Mouse (Mus musculus) cerebellum, postnatal 10 days (tissue): ENCODE measurements at regions not wholly inside any gene's neighbourhood (a gene's known extent, or its start where the extent isn't known, plus 50 kb on each side); places are given as distances from the start of the nearest gene placed in this dataset.
A peak's percentile ranks its signal among the peaks of the same experiment; 100 is the strongest.

Experiments used
- DNase-seq, 2 experiments: peaks; one replicate each; pipeline ENCODE4 v3.0.0; 2021; ENCODE audit warnings: mixed read lengths in 2 of 2

- DNase-seq = no peak
These were observed 371.5 kb downstream of the Bckdhb start for GRCm38 (mm10) chr9:84296456-84296855.

- peak in 1 of 2 experiments; percentile 13 for DNase-seq
These were observed 379.5 kb downstream of the Bckdhb start for GRCm38 (mm10) chr9:84304398-84304797.

DNA sequence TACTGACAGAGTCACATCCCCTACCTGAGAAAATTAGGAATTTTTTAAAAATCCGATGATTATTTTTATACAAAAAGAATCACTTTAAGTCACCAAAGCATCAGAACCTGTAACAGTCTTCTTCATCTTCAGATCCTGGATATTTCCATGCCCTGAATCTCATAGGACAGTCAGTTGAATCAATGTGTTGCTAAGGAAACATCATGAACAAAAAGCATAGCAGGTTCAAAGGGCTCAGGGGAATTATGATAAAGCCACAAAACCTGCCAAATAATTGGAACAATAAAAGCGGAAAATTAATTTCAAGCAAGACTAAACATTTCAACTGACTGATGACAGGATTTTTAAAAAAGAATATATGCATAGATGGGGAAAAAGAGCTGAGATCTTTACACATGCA lies 393.9 kb downstream of the Bckdhb start:
- no peak for DNase-seq

DNA sequence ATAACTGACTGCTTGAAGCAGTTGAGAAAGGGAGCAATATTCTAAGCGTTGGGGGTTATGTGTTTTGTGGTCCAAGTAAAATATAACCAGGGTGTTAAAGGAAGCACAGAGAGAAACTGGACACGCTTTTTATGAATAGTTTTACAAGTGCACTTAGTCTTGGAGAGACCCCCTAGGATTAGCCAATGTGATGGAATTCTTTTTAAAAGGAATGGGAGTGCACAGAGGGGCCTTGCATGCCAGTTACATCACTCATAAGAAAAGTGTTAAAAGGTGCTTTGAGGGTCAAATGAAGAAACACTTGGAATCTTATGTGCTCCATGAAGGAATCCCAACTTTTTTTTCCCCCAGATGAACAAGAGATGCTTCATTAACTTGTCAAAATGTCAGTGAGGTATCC lies 394.4 kb downstream of the Bckdhb start:
- DNase-seq = no peak

GRCm38 (mm10) chr9:84323145-84323544 lies 398.2 kb downstream of the Bckdhb start:
- DNase-seq = peak; percentile 42 to 56

- peak; percentile 15 to 24 for DNase-seq
These were observed 406.2 kb downstream of the Bckdhb start for GRCm38 (mm10) chr9:84331083-84331602.

GRCm38 (mm10) chr9:84343435-84344095 lies 418.6 kb downstream of the Bckdhb start:
- DNase-seq = peak; percentile 89 to 93

- DNase-seq = peak in 1 of 2 experiments; percentile 6
These were observed 425.3 kb downstream of the Bckdhb start for GRCm38 (mm10) chr9:84350223-84350622.

DNA sequence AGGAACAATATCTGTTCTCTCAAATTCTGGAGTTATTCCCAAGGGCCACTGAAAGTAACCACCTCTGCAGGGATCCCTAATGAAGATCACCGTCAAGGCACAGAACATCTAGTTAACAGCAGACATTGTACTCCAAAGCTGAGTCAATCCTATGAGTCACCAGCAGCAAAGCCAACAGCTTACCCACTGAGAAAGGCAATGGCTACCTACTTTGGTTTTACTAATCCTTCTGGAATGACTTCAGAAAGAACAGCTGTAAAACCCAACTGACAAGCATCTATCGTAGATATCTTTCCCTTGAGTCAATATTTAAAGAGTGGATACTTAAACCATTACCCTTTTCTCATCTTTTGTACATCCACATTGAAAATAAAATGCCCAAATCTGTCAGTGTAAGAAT lies 429.5 kb downstream of the Bckdhb start:
- DNase-seq = no peak

- DNase-seq = peak in 1 of 2 experiments; percentile 24
These were observed 431.2 kb downstream of the Bckdhb start for GRCm38 (mm10) chr9:84356167-84356566.

DNA sequence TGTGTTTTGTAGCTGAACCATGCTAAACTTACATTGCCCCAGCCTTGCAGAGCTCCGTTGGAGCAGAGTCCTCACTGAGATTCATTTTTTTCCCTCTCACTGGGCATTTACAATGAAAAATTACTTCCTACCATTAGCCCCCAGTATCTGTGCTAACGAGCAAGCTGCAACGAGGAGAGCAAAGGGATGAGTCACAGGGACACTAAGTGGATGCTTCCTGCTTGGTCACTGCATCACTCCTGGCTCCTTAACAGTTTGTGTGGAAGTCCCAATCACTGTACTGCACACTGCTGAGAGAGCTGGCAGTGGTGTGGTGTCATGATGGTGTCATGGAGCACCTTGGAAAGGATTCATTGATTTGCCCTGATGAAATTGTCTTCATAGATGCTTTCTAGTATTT lies 434.9 kb downstream of the Bckdhb start:
- peak; percentile 28 to 39 for DNase-seq

DNA sequence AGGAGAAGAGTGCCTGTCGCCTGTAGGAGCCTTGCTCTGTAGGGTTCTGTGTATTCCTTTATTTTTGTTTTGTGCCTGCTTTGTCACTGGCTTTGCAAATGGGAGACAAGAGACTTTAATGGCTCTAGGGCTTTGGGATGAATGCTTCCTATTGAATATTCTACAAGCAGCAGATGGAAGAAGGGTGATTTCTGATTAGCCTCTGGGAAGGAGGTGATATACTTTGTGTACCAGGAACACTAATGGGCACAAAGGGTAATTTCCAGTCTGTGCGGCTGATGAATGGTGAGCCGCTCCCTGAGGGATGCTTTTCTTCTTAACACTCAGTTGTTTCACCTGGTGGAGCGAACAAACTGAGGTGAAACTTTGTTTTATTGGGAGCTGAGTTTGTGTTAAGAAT lies 435.5 kb downstream of the Bckdhb start:
- DNase-seq = no peak

GRCm38 (mm10) chr9:84363478-84363877 lies 438.5 kb downstream of the Bckdhb start:
- DNase-seq = peak; percentile 81 to 84

- DNase-seq = peak in 1 of 2 experiments; percentile 14
These were observed 444.3 kb downstream of the Bckdhb start for GRCm38 (mm10) chr9:84369200-84369599.

- no peak for DNase-seq
These were observed 445.3 kb downstream of the Bckdhb start for GRCm38 (mm10) chr9:84370260-84370659.

DNA sequence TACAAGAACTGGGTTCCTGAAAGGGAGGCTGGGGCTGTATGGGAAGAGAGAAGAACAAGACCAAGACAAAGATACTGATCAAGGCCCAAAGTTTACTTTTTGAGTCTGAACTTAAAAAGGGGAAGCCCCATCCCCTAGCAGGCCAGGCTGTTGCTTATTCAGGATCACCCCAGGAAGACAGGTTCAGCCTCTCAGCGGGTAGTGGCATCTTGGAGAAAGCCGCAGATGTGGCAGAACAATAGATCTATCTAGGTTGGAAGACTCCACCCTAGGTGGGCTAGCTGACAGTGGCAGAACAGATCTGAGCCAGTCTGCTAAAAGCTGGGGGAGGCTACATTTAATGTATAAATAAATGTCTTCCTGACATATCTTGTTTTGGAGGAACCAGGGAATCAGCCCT lies 450.8 kb downstream of the Bckdhb start:
- no peak for DNase-seq

DNA sequence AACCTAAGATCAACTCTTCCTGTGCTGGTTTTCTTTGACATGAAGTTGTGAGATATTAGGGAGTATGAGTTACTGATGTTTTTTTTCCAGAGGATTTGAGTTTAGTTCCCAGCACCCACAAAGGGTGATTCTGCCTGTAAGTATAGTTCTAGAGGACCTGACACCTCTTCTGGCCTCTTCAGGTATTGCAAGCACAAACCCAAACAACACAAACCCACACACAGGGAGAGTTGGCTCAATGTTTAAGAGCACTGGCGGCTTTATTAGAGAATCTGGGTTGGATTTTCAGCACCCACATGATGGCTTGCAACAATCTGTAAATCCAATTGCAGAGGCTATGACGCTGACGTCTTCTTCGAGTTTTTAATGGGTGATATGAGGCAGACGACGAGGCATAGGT lies 451.7 kb downstream of the Bckdhb start:
- DNase-seq = no peak

GRCm38 (mm10) chr9:84381942-84382341 lies 457.0 kb downstream of the Bckdhb start:
- DNase-seq = no peak

GRCm38 (mm10) chr9:84389831-84390230 lies 464.9 kb downstream of the Bckdhb start:
- DNase-seq = no peak

DNA sequence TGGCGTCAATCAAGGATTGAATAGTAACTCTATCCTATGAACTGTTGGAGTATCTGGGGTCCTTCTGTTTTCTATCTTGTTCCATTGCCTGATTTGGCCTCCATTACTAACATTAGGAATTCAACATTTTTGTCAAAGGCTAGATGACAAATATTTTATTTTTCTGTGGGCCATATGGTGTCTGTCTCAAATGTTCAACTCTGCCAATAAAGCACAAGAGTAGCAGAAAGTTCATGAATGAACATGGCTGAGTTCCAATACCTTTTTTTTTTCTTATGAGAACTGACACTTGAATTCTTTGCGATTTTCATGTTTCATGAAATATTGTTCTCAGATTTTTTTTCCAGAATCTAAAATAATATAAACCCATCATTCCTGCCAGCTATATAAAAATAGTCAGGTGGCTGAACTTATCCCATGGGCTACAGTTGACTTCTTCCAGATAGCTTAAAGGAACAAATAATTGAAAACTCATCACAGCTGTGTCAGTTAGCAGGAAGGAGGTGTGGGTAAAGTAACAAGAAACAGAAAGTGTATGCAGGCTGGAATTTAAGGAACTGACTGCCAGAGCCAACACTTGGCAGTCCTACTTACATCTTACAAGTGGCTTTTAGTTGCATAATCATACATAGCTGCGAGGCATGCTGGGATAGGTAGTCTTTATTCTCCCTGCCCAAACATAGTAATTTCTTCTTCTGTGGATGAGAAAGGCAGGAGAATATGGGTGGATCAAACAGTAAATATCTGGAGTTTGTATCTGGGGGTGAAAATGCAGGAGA lies 469.8 kb downstream of the Bckdhb start:
- DNase-seq = no peak

GRCm38 (mm10) chr9:84399481-84399880 lies 474.5 kb downstream of the Bckdhb start:
- no peak for DNase-seq

- DNase-seq = peak; percentile 43 to 61
These were observed 483.6 kb downstream of the Bckdhb start for GRCm38 (mm10) chr9:84408260-84409203.
